In genomic region chr5:108347843-108348242, GRCm38 (mm10) we compare ENCODE assay signal across 26 mouse cellular contexts. TPM values are rescaled to one million over a fixed set of nuclear protein-coding genes. Genes with fewer than 3 reads are reported as not detected.
"Had no signal": no experiment of that assay in that cellular context is flagged by ENCODE, and none has a peak within 500 bp of the region (broad histone marks: within the 10 kb centered on the region; RNA-seq: fewer than 3 reads in every experiment).

No protein-coding gene starts in this region.

- H3K27me3 ChIP-seq: liver, embryonic 13.5 days; midbrain, embryonic 12.5 days; midbrain, embryonic 15.5 days had no signal

- H3K4me2 ChIP-seq: liver, embryonic 13.5 days; midbrain, embryonic 12.5 days; midbrain, embryonic 15.5 days had no signal

- H3K4me3 ChIP-seq: liver, embryonic 13.5 days; midbrain, embryonic 12.5 days; midbrain, embryonic 15.5 days had no signal

- ATAC-seq: midbrain, embryonic 15.5 days had no signal

- H3K27ac ChIP-seq: kidney, postnatal 0 days; liver, embryonic 13.5 days; midbrain, embryonic 12.5 days; midbrain, embryonic 15.5 days; stomach, postnatal 0 days had no signal

- DNase-seq: kidney, adult 2 months; kidney, postnatal 25 days; liver, embryonic 13.5 days; lung, adult 2 months; lung, postnatal 14 days; lung, postnatal 4 days; thymus, adult 2 months; thymus, postnatal 14 days; thymus, postnatal 4 days had no signal

- H3K9ac ChIP-seq: liver, embryonic 13.5 days; midbrain, embryonic 12.5 days; midbrain, embryonic 15.5 days had no signal

- H3K4me1 ChIP-seq: midbrain, embryonic 12.5 days; midbrain, embryonic 15.5 days had no signal

- H3K9me3 ChIP-seq: liver, embryonic 13.5 days; midbrain, embryonic 12.5 days; midbrain, embryonic 15.5 days had no signal

RNA-seq across cellular contexts. Expression of gene Gm42517, which starts 19.9 kb away (rescaled TPM):
- total RNA-seq: liver, adult 2 months; megakaryocyte progenitor cell, adult 5-6 weeks; megakaryocyte-erythroid progenitor cell, adult 5-6 weeks had no signal
- polyA plus RNA-seq: kidney, embryonic 14.5 days; limb, embryonic 11.5 days; liver, adult 2 months; liver, embryonic 16.5 days; lung, embryonic 16.5 days; stomach, embryonic 14.5 days had no signal

RNA-seq across cellular contexts. Expression of gene Pde6b, which starts 40.3 kb away (rescaled TPM):
- total RNA-seq: liver, adult 2 months; megakaryocyte progenitor cell, adult 5-6 weeks; megakaryocyte-erythroid progenitor cell, adult 5-6 weeks had no signal
- polyA plus RNA-seq: kidney, adult 2 months; large intestine, adult 2 months; limb, embryonic 14.5 days; liver, adult 2 months; liver, embryonic 16.5 days; lung, adult 2 months; neural tube, embryonic 14.5 days; small intestine, adult 2 months; spleen, adult 2 months; thymus, adult 2 months had no signal
